Mouse (Mus musculus) embryo, embryonic 9.5 days (tissue): ENCODE measurements around the gene Spdye4b.
"Not testable (repeated sequence)": the region's sequence is repeated elsewhere in the genome, so short reads cannot be mapped to it uniquely, and the experiment has no call there.

Experiments
- DNase-seq: peaks from one replicate; pipeline ENCODE4 v3.0.0-alpha.2; 2017; ENCODE audit errors: extremely low spot score

Gene Spdye4b

GRCm38 (mm10) chr5:143180255-143181076 is at the start of gene Spdye4b, which contains the start of gene Rbak:
Gene Spdye4b (plus strand): TSS chr5:143181017.
Gene Rbak (minus strand): TSS chr5:143180775.
- peak; percentile 93 for DNase-seq

GRCm38 (mm10) chr5:143132935-143133514 is 47.8 kb upstream of the Spdye4b start:
- DNase-seq, result no peak

- not testable (repeated sequence) for DNase-seq
These were observed 46.4 kb upstream of the Spdye4b start for GRCm38 (mm10) chr5:143134216-143135010.

GRCm38 (mm10) chr5:143135042-143135441 is 45.8 kb upstream of the Spdye4b start:
- no peak for DNase-seq

DNA sequence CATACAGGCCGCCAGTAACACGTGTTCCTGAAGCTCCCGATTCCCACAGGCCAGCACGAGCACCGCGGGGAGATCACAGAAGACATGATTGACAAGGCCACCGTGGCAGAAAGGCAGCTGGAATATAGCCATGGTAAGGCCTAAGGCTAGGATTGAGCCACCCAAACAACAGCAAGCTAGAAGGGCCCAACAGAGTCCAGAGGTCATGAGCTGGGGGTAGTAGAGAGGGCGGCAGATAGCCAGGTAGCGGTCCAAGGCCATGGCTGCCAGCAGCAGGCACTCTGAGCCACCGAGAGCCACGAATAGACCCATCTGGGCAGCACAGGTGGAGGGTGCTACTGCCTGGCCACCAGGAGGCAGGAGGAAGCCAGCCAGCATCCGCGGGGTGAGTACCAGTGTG is 43.2 kb upstream of the Spdye4b start:
- DNase-seq, result no peak

GRCm38 (mm10) chr5:143147481-143147880 is 33.3 kb upstream of the Spdye4b start, which contains the start of gene Olfr718-ps1:
Gene Olfr718-ps1 (minus strand): TSS chr5:143147581.
- DNase-seq, result no peak

GRCm38 (mm10) chr5:143148661-143149060 is 32.2 kb upstream of the Spdye4b start:
- DNase-seq, result no peak

- no peak for DNase-seq
These were observed 31.3 kb upstream of the Spdye4b start for GRCm38 (mm10) chr5:143149536-143149935.

DNA sequence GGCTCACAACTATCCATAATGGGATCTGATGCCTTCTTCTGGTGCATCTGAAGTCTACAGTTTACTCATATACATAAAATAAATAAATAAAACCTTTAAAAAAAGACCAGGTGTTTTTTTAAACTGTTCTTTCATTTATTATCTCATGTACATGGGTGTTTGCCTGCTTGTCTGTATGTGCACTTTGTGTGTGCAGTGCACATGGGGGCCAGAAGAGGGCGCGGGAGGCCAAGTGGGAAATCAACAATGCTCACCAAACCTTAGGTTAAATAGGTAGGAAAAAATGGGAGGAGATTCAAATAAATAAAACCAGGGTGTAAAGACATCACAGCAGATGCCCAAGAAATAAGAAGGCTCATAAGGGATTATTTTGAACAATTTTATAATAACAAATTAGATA is 30.8 kb upstream of the Spdye4b start:
- DNase-seq, result no peak

DNA sequence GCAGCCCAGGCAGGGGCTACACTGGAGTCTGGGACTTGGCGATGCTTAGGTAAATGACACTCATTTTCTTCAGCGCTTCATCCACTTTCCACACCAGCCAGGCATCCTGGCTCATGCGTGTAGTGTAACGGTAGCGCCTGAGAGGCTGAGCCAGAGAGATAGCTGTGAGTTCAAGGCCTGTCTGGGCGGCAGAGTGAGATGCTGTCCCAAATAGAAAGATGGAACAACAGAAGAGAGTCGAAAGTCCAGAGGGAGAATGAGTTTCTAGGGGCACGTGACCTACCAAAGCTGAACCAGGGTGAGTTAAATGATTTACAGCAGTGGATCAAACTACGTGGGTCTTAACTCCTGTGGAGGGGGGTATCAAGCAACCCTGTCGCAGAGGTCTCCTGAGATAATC is 27.1 kb upstream of the Spdye4b start:
- DNase-seq, result no peak

DNA sequence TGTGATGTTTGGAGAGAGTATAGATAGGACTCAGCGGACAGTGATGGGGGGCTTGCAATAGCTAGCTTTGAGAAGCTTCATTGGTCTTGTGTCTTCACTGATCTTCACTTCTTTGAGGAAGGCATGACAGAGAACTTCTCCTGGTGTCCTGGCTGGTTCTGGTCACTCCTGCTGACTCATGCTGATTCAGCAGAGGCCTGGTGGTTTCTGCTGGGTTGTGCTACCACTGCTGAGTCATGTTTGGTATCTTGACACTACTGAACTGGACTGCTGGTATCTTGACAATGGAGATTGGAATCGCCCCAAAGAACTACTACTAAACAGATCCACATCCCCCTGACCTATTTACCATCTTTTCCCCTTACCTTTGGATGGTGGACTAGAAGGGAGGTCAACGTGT is 25.3 kb upstream of the Spdye4b start:
- no peak for DNase-seq

- DNase-seq, result peak; percentile 45
These were observed 15.2 kb upstream of the Spdye4b start for GRCm38 (mm10) chr5:143165508-143166070.

- no peak for DNase-seq
These were observed 4.8 kb upstream of the Spdye4b start for GRCm38 (mm10) chr5:143175970-143176369.

- DNase-seq, result no peak
These were observed 3.1 kb upstream of the Spdye4b start for GRCm38 (mm10) chr5:143177541-143178200.

- DNase-seq, result peak; percentile 14
These were observed 1.6 kb upstream of the Spdye4b start for GRCm38 (mm10) chr5:143179179-143179578.

- not testable (repeated sequence) for DNase-seq
These were observed 7.2 kb downstream of the Spdye4b start for GRCm38 (mm10) chr5:143188014-143188413.

DNA sequence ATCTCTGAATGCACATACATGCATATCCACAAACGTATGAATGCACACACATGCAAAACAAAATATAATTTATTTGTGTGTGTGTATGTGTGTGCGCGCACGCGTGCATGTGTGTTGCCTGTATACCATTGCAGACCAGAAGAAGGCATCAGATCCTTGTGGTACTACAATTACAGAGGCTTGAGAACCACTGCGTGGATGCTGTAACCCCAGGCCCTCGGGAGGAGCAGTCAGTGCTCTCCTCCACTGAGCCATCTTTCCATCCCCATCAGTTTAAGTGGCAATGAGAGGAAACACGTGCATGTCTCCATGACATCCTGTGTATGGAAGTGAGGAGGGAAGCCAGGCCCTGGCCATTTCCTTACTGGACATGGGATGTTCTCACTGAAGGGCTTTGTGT is 12.0 kb downstream of the Spdye4b start:
- no peak for DNase-seq

DNA sequence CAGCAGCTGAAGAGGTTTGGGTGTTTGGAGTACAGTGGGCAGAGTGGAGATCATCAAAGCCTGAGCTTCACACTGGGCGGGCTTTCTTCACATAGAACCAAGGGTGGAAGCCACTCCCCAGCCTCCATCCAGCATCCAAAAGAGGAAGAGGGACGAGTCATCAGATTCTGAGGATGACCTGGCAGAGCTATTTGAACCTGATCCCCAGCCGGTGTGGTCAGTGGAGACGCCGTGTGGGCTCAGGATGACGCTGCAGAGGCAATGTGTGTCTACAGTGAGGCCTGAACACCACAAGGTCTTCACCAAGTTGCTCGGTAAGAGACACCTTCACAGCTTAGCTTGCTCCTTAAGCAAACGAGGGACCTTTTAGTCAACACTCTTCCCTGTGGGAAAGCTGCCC is 13.9 kb downstream of the Spdye4b start:
- not testable (repeated sequence) for DNase-seq

GRCm38 (mm10) chr5:143195166-143195565 is 14.3 kb downstream of the Spdye4b start:
- no peak for DNase-seq

- DNase-seq, result no peak
These were observed 15.7 kb downstream of the Spdye4b start for GRCm38 (mm10) chr5:143196506-143196905.

DNA sequence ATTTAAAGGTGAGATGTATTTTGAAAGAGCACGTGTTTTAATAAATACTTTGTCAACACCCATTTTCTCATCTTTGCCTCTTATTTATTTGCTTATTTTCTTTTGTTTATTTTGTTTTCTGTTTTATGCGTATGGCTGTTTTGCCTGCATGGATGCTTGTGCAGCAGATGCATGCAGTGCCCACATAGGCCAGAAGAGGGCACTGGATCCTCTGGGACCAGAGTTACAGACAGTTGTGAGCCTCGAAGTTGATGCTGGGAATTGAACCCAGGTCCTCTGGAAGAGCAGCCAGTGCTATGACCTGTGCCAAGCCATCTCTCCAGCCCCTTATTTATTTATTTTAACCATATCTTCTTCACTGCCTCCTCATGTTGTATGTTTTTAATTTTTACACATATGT is 24.2 kb downstream of the Spdye4b start:
- DNase-seq, result no peak
